Mouse (Mus musculus) kidney, postnatal 0 days (tissue): ENCODE data around the gene C87436. TPM values are rescaled to one million over a fixed set of nuclear protein-coding genes. Genes with fewer than 3 reads are reported as not detected.

Experiments used
- ATAC-seq: fragments of 200-750 bp; cut with Nextera tagmentation; replicated peaks from 2 replicates; pipeline ENCODE4 v1.8.0; 2017; ENCODE audit warnings: low read depth, moderate number of reproducible peaks, moderate TSS enrichment, moderate library complexity; ENCODE audit not compliant: low FRiP score
- DNase-seq: peaks from one replicate; pipeline ENCODE4 v3.0.0-alpha.2; 2016; ENCODE audit warnings: low spot score
- H3K27ac ChIP-seq: fragments of 300-500 bp; sonication (generic); 2 replicates; pipeline ENCODE4 v1.5.1; 2014; ENCODE audit warnings: mild to moderate bottlenecking
- H3K27me3 ChIP-seq: fragments of 300-500 bp; sonication (generic); 2 replicates; pipeline ENCODE4 v1.6.1; 2014; ENCODE audit warnings: low read length, mixed read lengths; ENCODE audit not compliant: insufficient read depth
- H3K36me3 ChIP-seq: fragments of 300-500 bp; sonication (generic); 2 replicates; pipeline ENCODE4 v1.6.1; 2014; ENCODE audit warnings: low read length, mixed read lengths; ENCODE audit not compliant: insufficient read depth
- H3K4me1 ChIP-seq: fragments of 300-500 bp; sonication (generic); replicated peaks from 2 replicates; pipeline ENCODE4 v1.6.1; 2014; ENCODE audit warnings: antibody characterized with exemption, low read length, mixed read lengths; ENCODE audit not compliant: insufficient read depth
- H3K4me2 ChIP-seq: fragments of 300-500 bp; sonication (generic); 2 replicates; pipeline ENCODE4 v1.6.1; 2014; ENCODE audit warnings: mild to moderate bottlenecking, low read length, moderate library complexity, mixed read lengths
- H3K4me3 ChIP-seq: fragments of 300-500 bp; sonication (generic); replicated peaks from 2 replicates; pipeline ENCODE4 v1.5.1; 2014; ENCODE audit warnings: low read depth, low read length
- H3K9ac ChIP-seq: fragments of 300-500 bp; sonication (generic); 2 replicates; pipeline ENCODE4 v1.6.1; 2014; ENCODE audit warnings: low read depth, low read length
- H3K9me3 ChIP-seq: fragments of 300-500 bp; sonication (generic); replicated peaks from 2 replicates; pipeline ENCODE4 v1.6.1; 2016; ENCODE audit warnings: low read length, inconsistent platforms, mixed read lengths
- CTCF ChIP-seq: IDR thresholded peaks from 2 replicates; pipeline ENCODE4 v1.5.1; 2016; ENCODE audit warnings: antibody characterized with exemption, low read depth, mild to moderate bottlenecking, moderate library complexity
- WGBS: fragments of 180-500 bp; shearing (Covaris S2); extraction: QIAGEN DNeasy Blood & Tissue Kit; methylation state at CpG from one replicate; pipeline ENCODE4 v1.1.7; 2014; 5-methylcytosine and 5-hydroxymethylcytosine counted together
- polyA plus RNA-seq: library from polyadenylated mRNA; unstranded; fragments of >200 nt; fragmentation: Nextera tagmentation; extraction: Ambion mirVana; gene quantifications from 2 replicates; pipeline ENCODE4 v1.2.1, GENCODE M21; 2015

Gene C87436
- polyA plus RNA-seq, 1 experiment from 2014 or later: 23.1 TPM

DNA sequence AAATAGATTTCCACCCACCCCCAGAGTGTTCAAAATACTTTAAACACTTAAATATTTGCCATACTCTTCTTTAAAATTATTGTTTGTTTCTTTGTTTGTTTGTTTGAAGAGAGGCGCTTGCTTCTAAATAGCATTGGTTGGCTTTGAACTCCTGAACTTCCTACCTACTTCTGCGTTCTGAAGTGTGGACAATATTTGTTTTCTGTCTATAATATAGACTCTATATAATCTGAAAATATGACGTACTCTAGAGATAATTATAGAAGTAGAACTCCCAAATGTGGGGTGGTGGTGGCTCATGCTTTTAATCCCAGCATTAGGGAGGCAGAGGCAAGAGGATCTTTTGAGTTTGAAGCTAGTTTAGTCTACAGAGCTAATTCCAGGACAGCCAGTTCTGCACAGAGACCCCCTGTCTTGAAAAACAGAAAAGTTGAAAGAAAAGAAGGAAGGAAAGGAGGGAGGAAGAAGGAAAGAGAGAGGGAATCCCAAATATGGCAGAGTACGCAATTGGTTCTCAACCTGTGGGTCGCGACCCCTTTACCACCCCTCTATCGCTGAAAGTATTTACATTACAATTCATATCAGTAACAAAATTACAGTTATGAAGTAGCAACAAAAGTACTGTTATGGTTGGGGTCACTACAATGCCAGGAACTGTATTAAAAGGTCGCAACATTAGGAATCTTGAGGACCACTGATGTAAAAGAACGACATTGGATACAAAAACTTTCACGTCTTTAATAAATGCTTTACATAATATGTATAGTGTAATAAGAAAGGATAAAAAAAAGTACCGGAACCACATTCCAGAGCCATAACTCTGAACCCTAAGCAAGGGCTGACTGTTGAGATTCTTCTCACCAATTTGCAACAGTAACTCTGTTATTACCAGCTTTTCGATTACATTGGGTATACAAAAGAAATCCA is 35.2 kb upstream of the C87436 start:
- ATAC-seq (no peak), DNase-seq (no peak)
- TF ChIP-seq CTCF: no peak
- Histone ChIP-seq H3K9me3 (no peaks in the 10 kb centered on the region), H3K36me3 (no peaks in the 10 kb centered on the region), H3K27ac (no peak overlapping the region), H3K4me3 (peak overlapping the region; percentile 84), H3K27me3 (no peaks in the 10 kb centered on the region), H3K4me1 (peaks cover 5% of the 10 kb centered on the region; the same call in 1 of the 2 replicates), H3K9ac (no peak overlapping the region), H3K4me2 (peak overlapping the region; percentile 49)
- 42% methylated on average over 12 of the region's 12 CpGs for WGBS

DNA sequence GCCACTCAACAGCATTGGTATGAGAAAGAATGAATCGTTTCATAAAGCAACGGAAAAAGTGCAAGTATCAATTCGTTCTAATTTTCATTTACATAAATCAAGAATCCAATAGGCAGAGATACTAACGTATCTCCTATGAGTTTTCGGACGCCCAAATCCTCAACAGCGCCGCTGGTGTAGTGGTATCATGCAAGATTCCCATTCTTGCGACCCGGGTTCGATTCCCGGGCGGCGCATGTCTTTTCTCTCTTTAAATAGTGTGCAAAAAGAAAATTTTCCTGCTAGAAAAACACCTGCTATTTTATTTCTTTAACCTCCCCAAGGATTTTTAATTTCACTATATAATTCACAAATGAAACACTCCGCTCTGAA is 34.5 kb upstream of the C87436 start:
- H3K9me3 ChIP-seq: no peaks in the 10 kb centered on the region
- H3K36me3 ChIP-seq: no peaks in the 10 kb centered on the region
- no peak for TF ChIP-seq CTCF
- peak overlapping the region; percentile 49 for H3K4me2 ChIP-seq
- H3K4me3 ChIP-seq: peak overlapping the region; percentile 84
- H3K27ac ChIP-seq: peak overlapping the region; percentile 100
- H3K4me1 ChIP-seq: peaks cover 5% of the 10 kb centered on the region; the same call in 1 of the 2 replicates
- 0% methylated on average over 15 of the region's 15 CpGs for WGBS
- peak; percentile 70 for ATAC-seq
- peak; percentile 82 for DNase-seq
- no peaks in the 10 kb centered on the region for H3K27me3 ChIP-seq
- peak overlapping the region; percentile 97 for H3K9ac ChIP-seq

DNA sequence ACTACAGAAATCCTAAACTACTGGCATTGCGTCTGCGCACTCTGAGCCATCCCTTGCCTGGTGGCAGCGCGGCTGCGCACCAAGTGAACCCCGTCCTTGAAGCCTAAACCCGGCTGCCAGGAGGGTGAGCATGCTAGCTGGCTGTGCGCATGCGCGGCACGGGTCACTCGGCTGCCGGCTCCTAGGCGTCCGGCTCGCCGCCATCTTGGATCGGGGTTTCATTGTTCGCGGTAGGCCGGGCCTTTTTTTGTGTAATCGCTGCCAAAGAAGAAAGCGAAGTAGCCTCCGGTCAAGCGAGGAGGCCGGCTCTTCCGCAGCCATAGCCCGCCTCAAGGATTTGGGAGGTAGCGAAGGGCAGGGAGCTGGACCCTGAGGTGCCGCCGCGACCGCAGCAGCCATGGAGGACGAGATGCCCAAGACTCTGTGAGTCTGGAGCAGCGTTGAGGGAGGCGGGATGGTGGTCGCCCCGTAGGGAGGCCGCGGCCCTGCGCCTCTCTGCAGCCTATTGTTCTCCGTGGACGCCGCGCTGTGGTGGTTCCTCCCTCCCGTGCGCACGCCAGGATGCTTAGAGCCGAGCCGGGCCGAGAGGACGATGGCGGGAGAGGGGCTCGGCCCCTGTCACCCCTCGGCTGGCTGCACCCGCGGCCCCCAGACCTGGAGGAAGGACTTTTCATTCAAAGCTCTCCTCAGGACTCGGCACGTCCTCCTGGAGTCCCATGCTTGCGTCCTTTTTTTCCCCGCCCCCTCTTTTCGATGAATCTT is 33.9 kb upstream of the C87436 start, which contains the start of gene Tia1:
Tia1 (plus strand) TSS at position 120 of the 762 bp plus-strand sequence.
- peak within 1 kb of the TSS; percentile 67 for H3K4me2 ChIP-seq
- peak within 1 kb of the TSS; percentile 100 for H3K27ac ChIP-seq
- WGBS: under 1% methylated on average over 59 of the region's 62 CpGs
- peak within 1 kb of the TSS; percentile 97 for H3K9ac ChIP-seq
- peak; percentile 96 for ATAC-seq
- H3K27me3 ChIP-seq: no peaks in the 10 kb centered on the region
- no peaks in the 10 kb centered on the region for H3K9me3 ChIP-seq
- H3K4me3 ChIP-seq: peak within 1 kb of the TSS; percentile 84
- DNase-seq: peak; percentile 99
- H3K36me3 ChIP-seq: no peaks in the 10 kb centered on the region
- no peak for TF ChIP-seq CTCF
- peaks cover 5% of the 10 kb centered on the region; the same call in 1 of the 2 replicates for H3K4me1 ChIP-seq

DNA sequence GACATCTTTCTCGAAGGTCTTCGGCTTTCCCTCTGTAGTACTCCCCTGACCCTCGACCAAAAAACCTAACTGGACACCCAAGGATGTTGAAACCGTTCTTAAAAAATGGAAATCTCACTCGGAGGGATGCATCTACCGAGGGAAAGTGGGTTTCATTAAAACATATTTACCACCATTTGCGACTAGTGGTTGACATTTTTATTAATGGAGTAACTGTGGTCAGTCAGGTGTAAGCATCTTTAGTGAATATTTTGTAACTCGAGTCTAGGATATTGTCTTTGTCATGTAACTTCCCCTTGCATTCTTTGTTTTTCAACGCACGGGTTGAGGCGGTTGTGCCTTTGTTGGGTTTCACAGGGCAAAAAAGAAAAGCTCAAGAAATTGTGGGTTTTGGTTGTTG is 33.2 kb upstream of the C87436 start:
- no peak for ATAC-seq
- H3K27ac ChIP-seq: peak overlapping the region; percentile 100
- no peaks in the 10 kb centered on the region for H3K27me3 ChIP-seq
- H3K4me2 ChIP-seq: peak overlapping the region; percentile 67
- H3K9ac ChIP-seq: peak overlapping the region; percentile 97
- peaks cover 5% of the 10 kb centered on the region; the same call in 1 of the 2 replicates for H3K4me1 ChIP-seq
- 0% methylated on average over 11 of the region's 11 CpGs for WGBS
- no peak for TF ChIP-seq CTCF
- no peaks in the 10 kb centered on the region for H3K9me3 ChIP-seq
- peak; percentile 60 for DNase-seq
- H3K36me3 ChIP-seq: no peaks in the 10 kb centered on the region
- peak overlapping the region; percentile 84 for H3K4me3 ChIP-seq

DNA sequence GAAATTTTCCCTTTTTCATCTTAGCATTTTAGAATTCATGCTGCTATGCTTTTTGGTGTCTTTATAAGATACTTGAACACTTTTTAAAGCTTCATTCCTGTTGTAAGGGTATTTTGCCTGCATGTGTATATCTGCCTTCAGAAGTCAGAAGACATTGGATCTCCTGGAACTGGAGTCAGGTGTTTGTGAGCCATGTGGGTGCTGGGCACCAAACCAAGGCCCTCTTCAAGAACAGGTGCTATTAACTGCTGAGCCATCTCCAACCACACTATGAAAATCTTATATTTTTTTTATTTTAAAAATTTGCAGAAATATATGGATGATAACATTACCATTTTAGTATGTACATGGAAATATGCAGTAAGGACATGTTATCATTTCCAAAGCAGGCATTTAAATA is 31.9 kb upstream of the C87436 start:
- no peaks in the 10 kb centered on the region for H3K27me3 ChIP-seq
- peaks cover 5% of the 10 kb centered on the region; the same call in 1 of the 2 replicates for H3K4me1 ChIP-seq
- ATAC-seq: no peak
- no peak overlapping the region for H3K9ac ChIP-seq
- H3K27ac ChIP-seq: no peak overlapping the region
- TF ChIP-seq CTCF: no peak
- no peak overlapping the region for H3K4me3 ChIP-seq
- no peak for DNase-seq
- H3K4me2 ChIP-seq: peak overlapping the region; percentile 14; the same call in 1 of the 2 replicates
- no peaks in the 10 kb centered on the region for H3K9me3 ChIP-seq
- no peaks in the 10 kb centered on the region for H3K36me3 ChIP-seq

DNA sequence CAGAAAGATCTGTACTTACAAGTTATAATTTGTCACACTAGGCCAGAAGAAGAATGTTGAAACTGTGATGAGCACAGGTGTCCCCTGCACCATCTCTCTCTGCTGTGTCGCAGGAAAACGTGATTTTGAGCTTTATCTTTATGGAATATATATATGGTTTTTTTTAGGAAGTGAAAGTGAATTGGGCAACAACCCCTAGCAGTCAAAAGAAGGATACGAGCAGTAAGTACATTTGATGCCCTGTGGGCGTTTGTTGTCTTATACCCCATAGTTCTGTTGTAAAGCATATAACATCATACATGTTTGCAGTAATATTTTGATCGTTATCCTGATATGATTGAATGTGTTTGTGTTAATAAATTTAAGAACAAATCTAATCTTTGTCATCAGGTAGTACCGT is 19.5 kb upstream of the C87436 start:
- ATAC-seq (no peak), DNase-seq (no peak)
- H3K4me2 ChIP-seq: no peak overlapping the region
- TF ChIP-seq CTCF: no peak
- no peak overlapping the region for H3K9ac ChIP-seq
- H3K27ac ChIP-seq: no peak overlapping the region
- no peaks in the 10 kb centered on the region for H3K4me1 ChIP-seq
- no peaks in the 10 kb centered on the region for H3K27me3 ChIP-seq
- H3K36me3 ChIP-seq: peaks cover 55% of the 10 kb centered on the region
- H3K9me3 ChIP-seq: no peaks in the 10 kb centered on the region
- WGBS: 89% methylated on average over 6 of the region's 6 CpGs
- no peak overlapping the region for H3K4me3 ChIP-seq
